ENCODE assay signal across 8 mouse cellular contexts in genomic region chr11:95667177-95667576, GRCm38 (mm10). TPM values are rescaled to one million over a fixed set of nuclear protein-coding genes. Genes with fewer than 3 reads are reported as not detected.
A peak's percentile ranks its signal among the peaks of the same experiment; 100 is the strongest.
DNase-seq lines count a peak whose midpoint lies in the region; ATAC-seq and TF ChIP-seq lines count a peak whose summit lies in the region.

No protein-coding gene starts in this region.

- H3K4me2 ChIP-seq in heart, embryonic 11.5 days: peak overlapping the region; percentile 86
- peak overlapping the region; percentile 86 for H3K4me2 ChIP-seq in heart, postnatal 0 days (ENCODE audit: low read depth, low read length)
- H3K4me2 ChIP-seq in limb, embryonic 13.5 days (replicated peaks): peak overlapping the region; percentile 92
- peak overlapping the region; percentile 86 for H3K4me2 ChIP-seq in midbrain, postnatal 0 days (ENCODE audit: low read depth, low read length, poor library complexity, severe bottlenecking)

- 3% methylated on average over 11 of the region's 11 CpGs for WGBS in heart, embryonic 11.5 days (ENCODE audit: insufficient replicate concordance)
- WGBS in heart, postnatal 0 days: under 1% methylated on average over 9 of the region's 11 CpGs
- WGBS in limb, embryonic 13.5 days: under 1% methylated on average over 11 of the region's 11 CpGs
- WGBS in midbrain, postnatal 0 days: 2% methylated on average over 11 of the region's 11 CpGs

- no peak for TF ChIP-seq CTCF in heart, postnatal 0 days (IDR thresholded peaks at IDR 0.05; ENCODE audit: low read depth)
- no peak for TF ChIP-seq CTCF in midbrain, postnatal 0 days (IDR thresholded peaks at IDR 0.05)

- H3K9ac ChIP-seq in heart, embryonic 11.5 days (ENCODE audit: low read depth, low read length): peak overlapping the region; percentile 81
- H3K9ac ChIP-seq in heart, postnatal 0 days (replicated peaks; ENCODE audit: low read depth, low read length): peak overlapping the region; percentile 68
- peak overlapping the region; percentile 80 for H3K9ac ChIP-seq in limb, embryonic 13.5 days
- H3K9ac ChIP-seq in midbrain, postnatal 0 days (replicated peaks; ENCODE audit: low read length, poor library complexity, severe bottlenecking): peak overlapping the region; percentile 55

- H3K27ac ChIP-seq in heart, embryonic 11.5 days (ENCODE audit: low read depth, low read length): peak overlapping the region; percentile 74
- H3K27ac ChIP-seq in heart, postnatal 0 days (ENCODE audit: low read depth): peak overlapping the region; percentile 86
- H3K27ac ChIP-seq in limb, embryonic 13.5 days: peak overlapping the region; percentile 63; the same call in 1 of the 2 replicates
- H3K27ac ChIP-seq in midbrain, postnatal 0 days (ENCODE audit: low read depth, low read length): 0 out of 2 replicates have a peak overlapping the region, but pooled peaks have one; percentile 26

- peaks cover 8% of the 10 kb centered on the region for H3K36me3 ChIP-seq in heart, embryonic 11.5 days (ENCODE audit: control insufficient read depth, insufficient read depth, low read length)
- H3K36me3 ChIP-seq in heart, postnatal 0 days (replicated peaks; ENCODE audit: control insufficient read depth, insufficient read depth, low read length): peaks cover 40% of the 10 kb centered on the region
- peaks cover 41% of the 10 kb centered on the region for H3K36me3 ChIP-seq in limb, embryonic 13.5 days
- peaks cover 22% of the 10 kb centered on the region for H3K36me3 ChIP-seq in midbrain, postnatal 0 days (ENCODE audit: insufficient read depth, low read length)

- peak overlapping the region; percentile 85 for H3K4me3 ChIP-seq in heart, embryonic 11.5 days (ENCODE audit: low read depth, low read length)
- peak overlapping the region; percentile 80 for H3K4me3 ChIP-seq in heart, postnatal 0 days (ENCODE audit: low read depth, low read length)
- peak overlapping the region; percentile 77 for H3K4me3 ChIP-seq in limb, embryonic 13.5 days
- H3K4me3 ChIP-seq in midbrain, postnatal 0 days (ENCODE audit: low read depth, low read length): peak overlapping the region; percentile 66

- no peaks in the 10 kb centered on the region for H3K9me3 ChIP-seq in heart, embryonic 11.5 days (replicated peaks; ENCODE audit: control insufficient read depth, low read length)
- H3K9me3 ChIP-seq in heart, postnatal 0 days (replicated peaks; ENCODE audit: control insufficient read depth, low read length): no peaks in the 10 kb centered on the region
- no peaks in the 10 kb centered on the region for H3K9me3 ChIP-seq in limb, embryonic 13.5 days
- no peaks in the 10 kb centered on the region for H3K9me3 ChIP-seq in midbrain, postnatal 0 days (ENCODE audit: low read length)

- intact Hi-C loops in left cerebral cortex, postnatal 25 days (cut with DNase I): no loop called here

- no peak for DNase-seq in heart, adult 11 months
- peak; percentile 72 for DNase-seq in adrenal gland, postnatal 25 days
- DNase-seq in heart, postnatal 0 days (ENCODE audit: low spot score): peak; percentile 11
- DNase-seq in midbrain, postnatal 0 days (ENCODE audit: low spot score): no peak
- no peak for DNase-seq in retina, embryonic 14.5 days (ENCODE audit: low spot score)
- no peak for DNase-seq in left cerebral cortex, postnatal 25 days (ENCODE audit: low spot score in 2 of 2)

- peak; percentile 29; the same call in 1 of the 2 replicates for ATAC-seq in heart, embryonic 11.5 days (replicated peaks; ENCODE audit: insufficient number of reproducible peaks, low FRiP score, low TSS enrichment)
- ATAC-seq in heart, postnatal 0 days (ENCODE audit: insufficient read depth, low read depth): peak; percentile 19; the same call in 1 of the 2 replicates
- ATAC-seq in limb, embryonic 13.5 days (ENCODE audit: low FRiP score, low read depth): peak; percentile 2; the same call in 1 of the 2 replicates
- no peak for ATAC-seq in midbrain, postnatal 0 days (ENCODE audit: low FRiP score)

- peaks cover 7% of the 10 kb centered on the region; the same call in 1 of the 2 replicates for H3K4me1 ChIP-seq in heart, embryonic 11.5 days (ENCODE audit: control insufficient read depth, insufficient read depth, low read length)
- H3K4me1 ChIP-seq in heart, postnatal 0 days (ENCODE audit: control insufficient read depth, insufficient read depth): peaks cover 11% of the 10 kb centered on the region
- peaks cover 8% of the 10 kb centered on the region for H3K4me1 ChIP-seq in limb, embryonic 13.5 days
- no peaks in the 10 kb centered on the region for H3K4me1 ChIP-seq in midbrain, postnatal 0 days (ENCODE audit: insufficient read depth, low read length)

- H3K27me3 ChIP-seq in heart, embryonic 11.5 days (ENCODE audit: control insufficient read depth, insufficient read depth, low read length): no peaks in the 10 kb centered on the region
- no peaks in the 10 kb centered on the region for H3K27me3 ChIP-seq in heart, postnatal 0 days (ENCODE audit: control insufficient read depth, insufficient read depth, low read length)
- no peaks in the 10 kb centered on the region for H3K27me3 ChIP-seq in limb, embryonic 13.5 days
- no peaks in the 10 kb centered on the region for H3K27me3 ChIP-seq in midbrain, postnatal 0 days (ENCODE audit: insufficient read depth, low read length)

- TF ChIP-seq EP300 in heart, postnatal 0 days (IDR thresholded peaks at IDR 0.05; ENCODE audit: low read depth): no peak

RNA-seq across cellular contexts. Expression of gene Phb, which starts 0.4 kb away (rescaled TPM):
- 273 and 295 TPM in 2 replicates for polyA plus RNA-seq in heart, embryonic 11.5 days (2014; fragmentation: Nextera tagmentation; extraction: Ambion mirVana)
- total RNA-seq in adrenal gland, postnatal 25 days (2021): 225 and 315 TPM in 2 replicates
- total RNA-seq in heart, postnatal 0 days (2014; rRNA removed; ENCODE audit: low replicate concordance): 349 and 446 TPM in 2 replicates
- polyA plus RNA-seq in heart, postnatal 0 days (2015; fragmentation: Nextera tagmentation; extraction: Ambion mirVana): 432 and 435 TPM in 2 replicates
- 217 and 221 TPM in 2 replicates for polyA plus RNA-seq in limb, embryonic 13.5 days (2015; fragmentation: Nextera tagmentation; extraction: Ambion mirVana)
- 132 and 137 TPM in 2 replicates for total RNA-seq in midbrain, postnatal 0 days (2014; rRNA removed)
- 207 and 222 TPM in 2 replicates for polyA plus RNA-seq in midbrain, postnatal 0 days (2015; fragmentation: Nextera tagmentation; extraction: Ambion mirVana)
- 10 to 100 TPM; 80.2 to 81.4 TPM for total RNA-seq in left cerebral cortex, postnatal 25 days (2021)

RNA-seq across cellular contexts. Expression of gene Zfp652, which starts 45.3 kb away (rescaled TPM):
- polyA plus RNA-seq in heart, embryonic 11.5 days (2014; fragmentation: Nextera tagmentation; extraction: Ambion mirVana): 5.6 and 7.3 TPM in 2 replicates
- total RNA-seq in adrenal gland, postnatal 25 days (2021): 40.8 and 51.1 TPM in 2 replicates
- 13.6 and 20.7 TPM in 2 replicates for total RNA-seq in heart, postnatal 0 days (2014; rRNA removed; ENCODE audit: low replicate concordance)
- polyA plus RNA-seq in heart, postnatal 0 days (2015; fragmentation: Nextera tagmentation; extraction: Ambion mirVana): 8.9 and 9.9 TPM in 2 replicates
- polyA plus RNA-seq in limb, embryonic 13.5 days (2015; fragmentation: Nextera tagmentation; extraction: Ambion mirVana): 26.8 and 26.9 TPM in 2 replicates
- total RNA-seq in midbrain, postnatal 0 days (2014; rRNA removed): 25.3 and 25.7 TPM in 2 replicates
- 12.6 and 13.2 TPM in 2 replicates for polyA plus RNA-seq in midbrain, postnatal 0 days (2015; fragmentation: Nextera tagmentation; extraction: Ambion mirVana)
- 10 to 100 TPM; 38.7 to 44.2 TPM for total RNA-seq in left cerebral cortex, postnatal 25 days (2021)

RNA-seq across cellular contexts. Expression of gene B130006D01Rik, which starts 56.2 kb away (rescaled TPM):
- polyA plus RNA-seq in heart, embryonic 11.5 days (2014; fragmentation: Nextera tagmentation; extraction: Ambion mirVana): 0.70 and 1.1 TPM in 2 replicates
- 1.1 and 1.4 TPM in 2 replicates for total RNA-seq in adrenal gland, postnatal 25 days (2021)
- total RNA-seq in heart, postnatal 0 days (2014; rRNA removed; ENCODE audit: low replicate concordance): 0.57 TPM in 1 of 2 replicates, not detected in the other
- polyA plus RNA-seq in heart, postnatal 0 days (2015; fragmentation: Nextera tagmentation; extraction: Ambion mirVana): 0.23 and 0.45 TPM in 2 replicates
- 2.0 TPM in 2 replicates for polyA plus RNA-seq in limb, embryonic 13.5 days (2015; fragmentation: Nextera tagmentation; extraction: Ambion mirVana)
- 0.66 and 2.1 TPM in 2 replicates for total RNA-seq in midbrain, postnatal 0 days (2014; rRNA removed)
- 0.32 and 0.51 TPM in 2 replicates for polyA plus RNA-seq in midbrain, postnatal 0 days (2015; fragmentation: Nextera tagmentation; extraction: Ambion mirVana)
- 1 to 10 TPM in 1 of 2 experiments, under 1 TPM in 1; 0.73 to 1.9 TPM for total RNA-seq in left cerebral cortex, postnatal 25 days (2021)

Comparison
In these comparisons a context has a peak if more than half of its experiments do, and no peak if none do; other contexts are left out.
1. DNase-seq: peak in adrenal gland, postnatal 25 days (single experiment) and heart, postnatal 0 days (single experiment); none in heart, adult 11 months (single experiment), midbrain, postnatal 0 days (single experiment), retina, embryonic 14.5 days (single experiment) and left cerebral cortex, postnatal 25 days (0 of 2).
2. H3K27ac ChIP-seq: peak in every context shown above with its lines; median percentile 86 in heart, postnatal 0 days; 74 in heart, embryonic 11.5 days; 63 in limb, embryonic 13.5 days; 26 in midbrain, postnatal 0 days.
3. Peak in every context shown above with its lines, with median percentiles within 50 percentile points of each other: H3K4me2 ChIP-seq, H3K4me3 ChIP-seq and H3K9ac ChIP-seq.